Mouse (Mus musculus): ENCODE measurements around the gene Gm10715.
"Not testable (repeated sequence)": the region's sequence is repeated elsewhere in the genome, so short reads cannot be mapped to it uniquely, and the experiment has no call there.

DNA sequence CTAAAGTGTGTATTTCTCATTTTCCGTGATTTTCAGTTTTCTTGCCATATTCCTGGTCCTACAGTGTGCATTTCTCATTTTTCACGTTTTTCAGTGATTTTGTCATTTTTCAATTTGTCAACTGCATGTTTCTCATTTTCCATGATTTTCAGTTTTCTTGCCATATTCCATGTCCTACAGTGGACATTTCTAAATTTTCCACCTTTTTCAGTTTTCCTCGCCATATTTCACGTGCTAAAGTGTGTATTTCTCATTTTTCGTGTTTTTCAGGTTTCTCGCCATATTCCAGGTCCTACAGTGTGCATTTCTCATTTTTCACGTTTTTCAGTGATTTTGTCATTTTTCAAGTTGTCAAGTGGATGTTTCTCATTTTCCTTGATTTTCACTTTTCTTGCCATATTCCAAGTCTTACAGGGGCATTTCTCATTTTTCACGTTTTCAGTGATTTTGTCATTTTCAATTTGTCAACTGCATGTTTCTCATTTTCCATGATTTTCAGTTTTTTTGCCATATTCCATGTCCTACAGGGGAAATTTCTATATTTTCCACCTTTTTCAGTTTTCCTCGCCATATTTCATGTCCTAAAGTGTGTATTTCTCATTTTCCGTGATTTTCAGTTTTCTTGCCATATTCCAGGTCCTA, 5.9 kb upstream of the Gm10715 start:
- TF ChIP-seq GATA1, TAL1 (IDR thresholded peaks at IDR 0.05; ENCODE audit: low read length): not testable (repeated sequence)
